Mouse (Mus musculus): ENCODE measurements around the gene Sdc1.

DNA sequence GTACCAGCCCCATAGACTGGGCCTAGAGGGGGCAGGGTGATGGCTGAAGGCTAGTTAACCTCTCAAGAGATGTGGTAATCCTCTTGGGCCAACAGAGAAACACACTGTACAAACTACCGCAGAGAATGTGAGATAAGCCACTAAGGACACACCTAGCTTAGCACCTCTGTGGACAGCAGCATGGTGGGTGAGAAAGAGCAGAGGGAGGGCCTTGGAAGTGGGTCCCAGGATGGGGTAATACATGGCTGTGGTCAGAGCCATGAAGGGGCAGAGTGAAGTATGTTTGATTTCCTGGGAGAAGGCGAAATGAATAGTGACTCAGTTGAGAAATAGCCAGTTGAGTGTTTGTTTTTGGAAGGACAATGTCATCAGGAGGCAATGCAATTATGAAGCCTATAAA, 38.0 kb downstream of the Sdc1 start:
- TF ChIP-seq CTCF (IDR thresholded peaks at IDR 0.05; ENCODE audit: low read depth) (no peak), EP300 (optimal IDR thresholded peaks at IDR 0.05) (no peak)

Measured in stomach, postnatal 0 days (tissue).